Mouse (Mus musculus) cerebellum, postnatal 25 days (tissue): ENCODE results near the gene Psap.

ENCODE experiments used
- DNase-seq, 2 experiments: peaks; one replicate each; pipeline ENCODE4 v3.0.0; 2021; ENCODE audit warnings: mixed read lengths in 2 of 2

The Psap gene

DNA sequence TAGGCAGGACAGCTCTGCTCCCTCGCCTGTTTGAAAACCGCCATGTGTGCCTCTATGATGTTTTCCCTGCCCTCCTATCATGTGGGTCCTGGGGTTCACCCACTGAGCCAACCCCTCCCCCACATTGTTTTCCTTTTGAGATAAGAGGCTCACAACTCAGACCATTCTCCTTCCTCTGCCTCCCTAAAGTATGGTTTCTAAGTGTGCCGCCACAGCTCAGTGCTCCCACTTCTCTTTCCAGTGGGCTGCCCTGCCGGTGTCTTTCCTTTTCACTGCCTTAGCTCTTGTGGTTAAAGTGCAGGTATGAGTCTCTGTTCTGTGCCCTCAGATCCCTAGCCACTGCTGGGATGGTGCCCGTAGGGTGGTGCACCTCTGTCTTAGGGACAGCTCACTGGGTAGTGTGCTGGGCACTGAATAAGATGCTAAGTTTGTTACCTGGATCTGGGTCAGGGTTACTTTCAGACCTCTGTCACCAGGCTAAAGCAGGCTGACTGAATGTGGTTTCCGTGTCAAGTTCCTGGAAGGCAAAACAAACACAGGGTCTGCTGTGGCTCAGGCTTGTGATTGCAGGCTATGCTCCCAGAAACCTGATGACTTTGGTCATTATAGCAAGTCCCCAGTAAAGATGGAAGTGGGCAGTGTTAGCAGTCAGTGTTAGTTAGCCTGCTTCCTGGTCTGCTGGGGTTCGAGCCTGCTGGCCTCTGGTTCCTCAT is 12.8 kb downstream of the Psap start:
- DNase-seq: peak in 1 of 2 experiments; percentile 6

DNA sequence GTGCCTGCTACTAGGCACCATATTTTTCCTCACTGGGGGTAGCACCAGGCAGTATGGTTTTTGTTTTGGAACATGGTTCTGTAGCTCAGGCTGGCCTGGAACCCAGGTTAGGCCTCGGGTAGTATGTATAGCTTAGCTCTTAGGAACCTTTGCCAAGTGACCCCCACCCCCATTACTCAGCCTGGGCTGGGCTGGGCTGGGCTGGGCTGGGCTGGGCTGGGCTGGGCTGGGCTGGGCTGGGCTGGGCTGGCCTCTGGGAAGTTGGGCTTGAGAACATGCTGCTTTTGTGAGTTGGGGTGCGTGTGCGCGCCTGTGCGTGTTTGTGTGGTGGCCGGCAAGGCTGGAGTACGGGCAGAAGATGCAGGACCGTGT is 13.3 kb downstream of the Psap start:
- no peak for DNase-seq

DNA sequence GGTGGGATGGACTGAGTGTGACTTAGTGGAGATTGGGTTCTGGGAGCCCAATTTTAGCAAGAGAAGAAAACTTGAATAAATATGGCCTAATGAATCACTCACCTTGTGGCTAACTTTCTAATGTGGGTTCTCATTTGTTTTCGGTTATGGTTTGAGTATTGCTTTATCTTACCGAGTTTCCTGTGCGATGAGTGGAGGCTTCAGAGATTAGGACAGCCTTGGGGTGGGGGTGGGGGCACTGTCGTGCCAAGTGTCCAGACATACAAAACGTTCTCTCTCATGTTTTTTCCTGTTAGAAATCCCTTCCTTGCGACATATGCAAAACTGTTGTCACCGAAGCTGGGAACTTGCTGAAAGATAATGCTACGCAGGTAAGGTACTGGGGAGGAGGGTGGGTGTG is 14.8 kb downstream of the Psap start:
- no peak for DNase-seq

DNA sequence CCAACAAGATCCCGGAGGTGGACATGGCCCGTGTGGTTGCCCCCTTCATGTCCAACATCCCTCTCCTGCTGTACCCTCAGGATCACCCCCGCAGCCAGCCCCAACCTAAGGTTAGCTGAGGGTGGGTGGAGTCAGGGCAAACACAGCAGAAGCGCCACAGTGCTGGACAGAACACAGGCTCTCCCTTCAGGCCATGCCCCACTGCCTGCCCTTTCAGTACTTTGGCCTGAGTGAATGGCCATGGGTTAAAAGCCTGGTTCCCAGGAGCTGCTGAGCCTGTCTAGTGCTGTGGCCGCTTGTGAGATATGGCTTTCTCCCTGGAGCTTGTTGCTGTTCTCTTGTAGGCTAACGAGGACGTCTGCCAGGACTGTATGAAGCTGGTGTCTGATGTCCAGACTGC is 17.2 kb downstream of the Psap start:
- no peak for DNase-seq

DNA sequence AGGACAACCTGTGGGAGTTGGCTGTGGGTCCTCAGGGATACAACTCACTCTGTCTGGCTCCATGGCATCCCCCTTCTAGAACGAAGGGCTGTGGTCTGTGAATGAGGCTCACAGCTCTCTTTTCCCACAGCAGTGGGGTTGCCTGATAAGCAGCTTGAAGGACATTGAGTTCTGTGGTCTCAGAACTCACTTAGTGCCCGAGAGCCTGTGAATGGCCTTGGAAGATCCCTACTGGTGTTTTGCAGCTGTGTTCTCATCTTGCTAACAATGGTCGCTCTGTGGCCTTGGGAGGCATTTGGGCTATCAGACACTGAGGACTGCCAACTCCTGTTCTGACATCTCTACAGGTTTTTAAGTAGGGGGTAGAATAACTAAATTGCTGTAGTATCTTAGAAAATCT is 17.9 kb downstream of the Psap start:
- DNase-seq: no peak

DNA sequence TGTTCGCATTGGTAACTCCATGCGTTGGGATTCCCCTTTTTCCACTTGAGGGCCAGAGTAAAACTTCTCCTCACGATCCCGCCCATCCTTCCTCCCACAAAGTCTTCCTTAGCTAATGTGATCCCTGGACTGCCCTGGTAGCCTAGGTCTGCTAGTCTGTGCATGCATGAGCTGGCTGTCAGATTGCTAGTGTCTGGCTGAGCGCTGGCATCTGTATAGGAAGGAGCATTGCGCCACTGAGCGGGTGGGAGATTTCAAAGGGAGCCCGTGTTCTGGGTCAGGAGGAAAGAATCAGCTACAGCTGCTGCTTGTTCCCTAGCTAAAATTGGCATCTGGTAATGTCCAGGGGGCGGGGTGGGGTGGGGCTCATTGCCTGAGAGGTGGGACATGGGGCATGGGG is 18.6 kb downstream of the Psap start:
- DNase-seq: no peak

DNA sequence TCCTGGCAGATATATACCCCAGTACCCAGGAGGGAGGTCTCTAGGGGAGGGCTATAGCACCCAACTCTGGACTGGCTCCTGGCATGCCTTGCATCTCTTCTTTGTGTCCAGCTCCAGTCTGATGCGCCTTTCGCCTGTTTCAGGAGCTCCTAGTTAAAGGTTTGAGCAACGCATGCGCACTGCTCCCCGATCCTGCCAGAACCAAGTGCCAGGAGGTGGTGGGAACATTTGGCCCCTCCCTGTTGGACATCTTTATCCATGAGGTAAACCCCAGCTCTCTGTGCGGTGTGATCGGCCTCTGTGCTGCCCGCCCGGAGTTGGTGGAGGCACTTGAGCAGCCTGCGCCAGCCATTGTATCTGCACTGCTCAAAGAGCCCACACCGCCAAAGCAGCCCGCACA is 22.2 kb downstream of the Psap start:
- DNase-seq: no peak

DNA sequence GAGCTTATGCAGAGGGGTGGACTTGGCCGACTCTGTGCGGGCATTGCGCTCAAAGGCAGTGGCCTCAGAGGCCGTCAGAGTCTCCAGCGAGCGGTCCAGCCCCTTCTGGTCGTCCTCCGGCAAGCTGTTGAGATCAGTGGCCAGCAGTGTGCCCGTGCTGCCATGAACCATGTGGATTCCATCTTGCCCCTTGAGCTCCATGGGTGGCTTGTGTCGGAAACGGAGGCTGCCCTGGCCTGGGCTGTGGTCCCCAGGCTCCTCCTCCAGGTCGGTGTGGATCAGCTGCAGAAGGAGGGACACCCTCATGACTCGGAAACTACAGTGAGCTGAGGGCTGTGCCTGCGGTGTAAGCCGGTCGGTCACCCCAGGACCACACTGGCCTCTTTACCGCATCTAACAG is 26.0 kb downstream of the Psap start:
- no peak for DNase-seq

DNA sequence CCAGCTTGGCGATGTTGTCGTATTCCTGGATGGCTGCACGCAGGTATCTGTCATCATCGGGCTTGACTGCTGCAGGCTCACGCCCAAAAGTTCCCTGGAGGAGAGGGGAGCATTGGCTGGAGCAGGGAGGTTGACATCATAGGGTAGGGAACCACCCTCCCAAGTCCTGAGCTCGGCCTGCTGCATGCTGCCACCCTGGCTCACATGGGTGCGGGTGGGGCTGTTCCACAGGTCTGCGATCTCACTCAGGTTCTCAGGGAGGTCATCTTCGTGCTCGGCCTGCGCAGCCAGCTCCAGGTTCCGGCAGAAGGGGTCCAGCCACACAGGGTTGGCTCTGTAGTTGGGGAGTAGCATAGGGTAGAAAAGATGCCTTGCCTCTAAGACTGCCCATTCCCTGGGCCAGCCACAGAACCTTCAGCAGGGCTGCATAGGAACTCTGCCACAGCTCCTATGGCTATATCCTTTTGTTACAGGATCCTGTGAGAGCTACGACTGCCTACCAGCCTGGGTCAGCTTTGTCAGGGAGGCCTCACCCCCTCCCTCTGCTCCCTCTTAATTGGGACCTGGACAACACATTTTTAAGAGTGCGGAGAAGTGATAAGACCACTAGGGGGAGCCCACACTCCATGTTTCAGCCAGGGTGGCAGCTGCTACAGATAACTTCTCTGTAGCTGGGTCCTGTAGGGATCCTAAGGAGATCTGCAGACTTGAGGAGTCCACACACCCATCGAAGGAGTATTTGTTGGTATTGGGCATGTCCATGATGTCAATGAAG is 27.6 kb downstream of the Psap start:
- DNase-seq: peak; percentile 70 to 81

DNA sequence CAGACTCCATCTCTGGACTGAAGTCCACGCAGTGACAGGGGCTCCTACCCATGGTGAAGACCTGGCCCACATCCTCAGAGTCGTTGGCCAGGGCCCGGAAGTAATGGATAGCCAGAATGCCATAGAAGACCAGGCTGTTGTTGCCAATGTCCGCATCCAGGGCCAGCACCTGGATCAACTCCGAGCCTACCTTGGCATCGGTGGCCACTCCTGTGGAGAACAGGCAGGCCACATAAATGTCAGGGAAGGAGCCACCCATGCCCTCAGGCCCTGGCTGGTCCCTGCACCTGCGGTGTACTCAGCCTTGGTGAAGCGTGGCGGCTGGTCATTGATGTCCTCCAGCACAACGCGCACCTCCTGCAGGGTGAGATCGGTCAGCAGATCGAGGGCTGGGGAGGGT is 33.2 kb downstream of the Psap start:
- DNase-seq: peak; percentile 59 to 68

DNA sequence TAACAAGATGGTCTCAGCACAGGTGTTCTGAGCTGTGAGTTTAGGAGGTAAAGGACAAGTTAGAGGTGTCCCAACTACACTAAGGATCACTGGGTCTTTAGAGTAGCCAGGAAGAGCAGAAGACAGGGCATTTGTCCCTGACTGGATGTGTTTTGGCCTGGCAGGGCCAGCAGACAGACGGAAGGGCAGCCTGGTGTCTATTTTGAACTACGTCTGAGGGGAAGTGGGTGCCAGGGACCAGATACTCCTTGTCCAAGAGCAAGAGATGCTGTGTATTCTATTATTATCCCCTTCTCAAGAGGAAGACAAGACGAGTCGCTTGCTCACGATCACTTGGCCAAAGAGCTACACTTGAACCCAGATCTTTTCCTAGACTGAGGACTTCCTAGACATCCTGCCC is 36.2 kb downstream of the Psap start:
- DNase-seq: no peak

DNA sequence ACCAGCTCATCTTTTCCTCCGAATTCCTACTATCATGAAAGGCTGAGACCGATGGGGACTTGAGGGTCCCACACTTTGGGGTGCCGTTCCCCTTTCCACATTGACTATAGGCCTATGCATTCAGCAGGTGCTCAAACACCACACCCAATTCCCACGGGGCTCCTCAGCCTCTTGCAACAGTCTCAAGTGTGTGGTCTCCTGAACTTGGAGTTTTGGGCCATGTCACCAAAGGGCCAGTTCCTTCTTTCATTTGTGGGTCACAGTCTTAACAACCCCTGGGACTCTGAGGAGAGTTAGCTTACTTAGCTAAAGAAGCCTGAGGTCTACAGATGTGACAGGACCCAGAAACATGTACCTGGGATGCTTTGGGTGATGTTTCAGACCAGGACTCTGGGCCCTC is 38.7 kb downstream of the Psap start:
- DNase-seq: no peak

DNA sequence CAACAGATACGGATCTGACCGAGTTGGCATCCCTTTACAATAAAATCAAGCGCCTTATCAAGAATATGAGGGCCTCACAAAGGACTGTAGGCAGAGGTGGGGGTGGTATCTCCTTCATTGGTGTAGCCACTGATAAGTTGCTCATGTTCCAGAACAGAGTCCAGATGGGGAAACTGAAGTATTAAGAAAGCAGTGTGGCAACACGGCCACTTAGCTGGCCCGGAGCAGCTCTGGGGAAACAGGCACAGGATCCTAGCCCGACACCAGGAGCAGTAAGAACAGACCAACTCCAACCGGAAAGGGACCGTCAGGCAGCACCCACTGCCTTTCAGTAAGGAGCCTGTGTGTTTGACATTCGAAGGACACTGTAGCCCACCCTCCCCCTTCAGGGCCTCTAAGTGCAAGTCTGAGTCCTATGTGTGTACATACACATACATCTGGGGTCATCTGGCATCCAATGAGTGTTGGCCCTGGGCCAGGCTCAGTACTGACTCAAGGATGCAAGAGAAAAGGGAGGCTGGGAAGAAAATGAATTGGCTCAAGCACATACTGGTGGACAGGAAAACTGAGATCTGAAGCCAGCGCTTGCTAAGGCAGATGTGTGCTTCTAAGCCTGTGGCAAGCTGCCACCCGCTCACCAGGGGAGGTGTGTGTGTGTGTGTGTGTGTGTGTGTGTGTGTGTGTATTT is 51.7 kb downstream of the Psap start:
- no peak for DNase-seq

DNA sequence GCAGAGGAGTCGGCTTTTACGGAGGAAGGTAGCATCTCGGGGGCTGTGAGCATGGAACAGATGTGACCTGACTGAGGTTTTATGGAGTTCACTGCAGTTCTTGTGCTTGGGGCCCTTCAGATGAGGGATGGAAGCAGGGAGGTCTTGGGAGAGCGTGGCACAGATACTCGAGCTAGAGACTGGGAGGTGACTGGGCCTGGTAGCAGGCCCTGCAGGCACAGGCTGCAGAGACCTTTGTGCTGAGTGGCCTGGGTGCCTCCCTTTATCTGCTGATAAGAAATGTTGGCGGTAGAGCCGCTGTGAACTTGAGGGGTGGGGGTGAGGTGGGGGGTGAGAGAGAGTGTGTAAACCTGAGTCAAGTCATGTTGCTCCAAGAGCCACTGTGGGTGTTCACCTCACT is 57.2 kb downstream of the Psap start:
- no peak for DNase-seq

DNA sequence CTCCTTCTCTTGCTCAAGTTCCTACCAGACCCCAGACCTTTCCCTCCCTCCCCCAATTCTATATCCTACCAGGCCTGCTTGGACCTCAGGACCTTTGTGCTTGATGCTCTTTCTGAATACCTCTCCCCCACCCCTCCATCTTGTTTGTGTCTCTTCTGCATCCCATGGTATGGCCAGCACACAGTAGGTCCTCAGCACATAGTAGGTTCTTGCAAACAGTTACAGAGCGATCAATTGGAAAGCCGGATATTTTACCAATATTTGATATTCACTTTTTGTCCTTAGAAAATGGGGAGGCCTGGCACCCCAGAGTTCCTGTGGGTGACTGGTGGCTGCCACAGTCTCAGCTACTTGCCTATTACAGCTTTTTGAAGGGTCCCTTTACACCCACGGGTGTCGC is 57.6 kb downstream of the Psap start:
- no peak for DNase-seq

DNA sequence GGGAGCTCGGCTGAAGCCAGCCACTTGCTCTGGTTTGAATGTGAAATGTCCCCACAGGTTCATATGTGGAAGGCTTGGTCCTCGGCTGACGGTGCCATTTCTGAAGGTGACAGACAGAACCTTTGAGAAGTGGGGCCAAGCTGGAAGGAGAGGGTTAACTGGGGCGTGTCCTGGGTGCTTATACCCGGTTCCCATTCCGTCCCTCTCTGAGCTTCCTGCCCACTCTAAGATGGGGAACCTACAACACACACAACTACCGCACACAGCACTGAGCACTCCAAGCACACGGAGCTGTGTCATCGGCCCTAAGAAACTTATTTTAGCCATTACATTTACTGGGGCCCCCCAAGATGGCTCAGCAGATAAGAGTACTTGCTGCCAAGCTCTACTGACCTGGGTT is 64.1 kb downstream of the Psap start:
- DNase-seq: no peak

DNA sequence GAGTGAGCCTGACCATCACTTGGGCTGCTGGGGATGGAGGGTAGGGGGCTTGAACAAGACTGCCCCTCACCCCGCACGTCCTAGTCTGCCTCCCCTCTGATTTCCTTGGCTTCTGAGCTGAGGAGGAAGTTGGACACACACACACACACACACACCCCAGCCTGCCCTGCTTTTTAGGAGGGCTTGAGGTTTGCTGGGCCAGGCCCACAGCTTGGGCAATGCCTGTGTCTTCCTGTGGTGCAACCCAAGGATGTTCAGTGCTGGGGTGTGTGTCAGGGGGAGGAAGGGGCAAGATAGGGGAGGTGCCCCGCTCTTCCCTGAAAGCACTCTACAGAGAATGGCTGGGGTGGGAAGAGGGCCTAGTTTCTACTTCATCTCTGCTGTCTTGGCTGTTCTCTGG is 66.7 kb downstream of the Psap start:
- no peak for DNase-seq

DNA sequence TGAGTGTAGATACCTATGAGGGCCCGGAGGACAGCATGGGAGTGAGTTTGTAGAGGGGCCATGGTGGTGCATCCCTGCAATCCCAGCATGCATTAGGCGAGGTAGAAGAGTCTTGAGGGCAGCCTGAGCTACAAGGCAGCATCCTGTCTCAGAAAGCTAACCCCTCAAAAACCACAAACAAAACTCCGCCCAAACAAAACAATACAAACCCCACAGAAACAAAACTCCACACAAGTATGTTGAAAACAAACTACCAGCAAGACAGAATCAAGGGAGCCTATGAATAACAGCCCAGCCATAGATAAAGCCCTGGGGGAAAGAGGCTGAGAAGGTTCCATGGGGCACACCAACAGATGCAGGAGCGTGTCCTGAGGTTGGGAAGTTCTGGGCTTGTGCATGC is 68.6 kb downstream of the Psap start:
- DNase-seq: no peak

DNA sequence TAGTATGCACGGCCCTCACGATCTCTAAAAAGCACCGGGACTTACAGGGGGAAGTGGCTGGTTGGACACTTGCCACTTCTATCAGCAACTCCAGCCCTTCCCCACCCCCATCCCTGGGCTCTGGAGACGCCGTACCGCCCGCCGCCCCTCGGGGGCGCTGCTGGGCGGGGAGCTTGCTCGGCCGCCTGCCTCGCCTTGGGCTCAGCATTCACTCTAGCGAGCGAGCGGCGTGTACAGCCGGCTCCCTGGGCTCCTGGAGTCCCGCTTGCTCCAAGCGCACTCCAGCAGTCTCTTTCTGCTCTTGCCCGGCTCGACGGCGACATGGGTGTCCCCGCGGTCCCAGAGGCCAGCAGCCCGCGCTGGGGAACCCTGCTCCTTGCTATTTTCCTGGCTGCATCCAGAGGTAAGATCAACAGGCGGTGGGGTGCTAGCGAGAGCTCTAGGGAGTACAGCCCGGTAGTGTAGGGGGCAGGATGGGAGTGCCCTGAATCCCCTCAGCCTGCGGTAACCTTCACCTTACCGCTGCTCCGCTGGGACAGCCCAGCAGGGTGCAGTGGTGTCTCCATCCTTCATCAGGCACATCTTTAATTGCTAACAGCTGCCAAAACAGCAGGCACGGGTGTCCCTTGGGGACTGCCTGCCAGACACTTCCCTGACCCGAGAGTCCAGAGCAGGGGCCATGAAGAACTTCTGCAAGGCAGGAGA is 69.4 kb downstream of the Psap start, which contains the start of gene Vsir:
TSS of gene Vsir (plus strand) at position 151 of the 705 bp plus-strand sequence.
- peak; percentile 40 to 65 for DNase-seq

DNA sequence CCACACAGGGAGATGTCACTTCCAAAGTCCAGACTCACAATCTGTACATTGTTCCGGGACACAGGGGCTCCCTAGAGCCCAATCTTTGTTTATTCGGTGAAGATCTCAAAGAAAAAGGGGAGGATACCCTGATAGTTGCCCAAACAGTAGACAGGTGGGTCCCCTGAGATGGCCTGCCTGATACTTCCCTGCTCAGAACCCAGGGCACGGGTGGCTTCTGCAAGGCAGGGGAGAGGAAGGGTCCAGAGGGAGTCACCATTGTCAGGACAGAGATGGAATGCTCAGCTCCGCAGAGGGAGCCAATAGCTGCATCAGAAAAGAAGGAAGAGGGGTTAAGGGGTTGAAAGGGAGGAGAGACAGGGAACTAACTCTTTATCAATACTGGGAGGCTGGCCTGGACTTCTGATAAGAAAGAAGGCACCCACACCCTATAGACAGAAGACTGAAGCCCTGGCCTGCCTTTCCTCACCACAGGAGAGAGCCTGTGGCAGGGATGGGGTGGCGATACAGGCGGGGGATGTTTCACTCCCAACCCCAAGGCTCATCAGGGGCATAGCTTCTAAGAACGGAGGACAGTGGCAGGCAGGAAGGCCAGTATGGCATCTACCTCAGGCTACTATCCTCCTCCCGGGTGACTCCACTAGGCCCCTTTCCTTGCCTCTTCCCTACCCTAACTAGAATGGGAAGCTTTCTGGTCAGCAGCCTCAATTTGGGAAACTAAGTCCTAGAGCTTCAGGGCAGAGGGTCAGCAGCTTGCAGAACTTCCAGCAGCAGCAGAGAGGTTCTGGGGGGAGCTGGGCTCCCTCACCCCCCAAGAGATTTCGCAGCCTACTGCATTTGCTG is 70.6 kb downstream of the Psap start:
- DNase-seq: no peak

DNA sequence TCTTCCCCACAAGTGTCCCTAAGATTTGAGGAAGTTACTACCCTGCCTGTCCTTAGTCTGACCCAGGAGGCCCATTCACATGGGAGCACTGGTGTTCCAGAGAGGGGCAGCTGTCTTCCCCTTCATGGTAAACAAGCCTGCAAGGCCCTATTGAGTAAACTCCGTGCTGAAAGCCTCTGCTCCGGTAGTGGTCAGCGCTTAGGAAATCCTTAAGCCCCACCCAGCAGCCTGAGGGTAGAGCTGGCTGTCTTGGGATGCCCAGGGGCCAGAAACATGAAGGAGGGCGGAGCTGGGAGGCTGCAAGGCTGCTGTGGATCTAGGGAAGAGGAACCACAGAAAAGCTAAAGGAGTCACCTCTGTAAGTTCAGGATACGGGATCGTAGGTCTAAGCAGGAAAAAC is 71.6 kb downstream of the Psap start:
- DNase-seq: no peak

DNA sequence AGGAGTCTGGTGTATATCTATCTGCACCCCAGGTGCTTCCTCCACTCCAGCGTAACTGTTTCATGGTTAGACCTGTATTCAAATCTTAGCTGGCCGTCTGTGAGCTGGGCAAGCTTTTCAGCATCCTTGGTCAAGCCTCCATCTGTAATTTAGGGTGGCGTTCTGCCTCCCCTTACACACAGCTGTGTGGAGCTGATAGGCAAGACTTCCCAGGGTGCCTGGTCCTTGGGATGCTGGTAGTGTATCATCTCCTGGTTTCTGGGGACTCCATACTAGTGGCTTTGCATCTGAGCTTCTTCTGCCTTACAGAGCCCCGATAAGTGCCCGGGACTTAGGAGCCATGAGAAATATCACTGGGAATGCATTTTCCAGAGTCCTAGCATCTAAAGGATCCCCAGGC is 72.2 kb downstream of the Psap start:
- DNase-seq: no peak
